Mouse (Mus musculus): ENCODE measurements around the gene Zbed4. TPM values are rescaled to one million over a fixed set of nuclear protein-coding genes. Genes with fewer than 3 reads are reported as not detected.
"Not testable (repeated sequence)": the region's sequence is repeated elsewhere in the genome, so short reads cannot be mapped to it uniquely, and the experiment has no call there.

Gene Zbed4
- polyA plus RNA-seq (2016; fragmentation: Nextera tagmentation; extraction: Ambion mirVana), result 37.2 and 40.8 TPM in 2 replicates

DNA sequence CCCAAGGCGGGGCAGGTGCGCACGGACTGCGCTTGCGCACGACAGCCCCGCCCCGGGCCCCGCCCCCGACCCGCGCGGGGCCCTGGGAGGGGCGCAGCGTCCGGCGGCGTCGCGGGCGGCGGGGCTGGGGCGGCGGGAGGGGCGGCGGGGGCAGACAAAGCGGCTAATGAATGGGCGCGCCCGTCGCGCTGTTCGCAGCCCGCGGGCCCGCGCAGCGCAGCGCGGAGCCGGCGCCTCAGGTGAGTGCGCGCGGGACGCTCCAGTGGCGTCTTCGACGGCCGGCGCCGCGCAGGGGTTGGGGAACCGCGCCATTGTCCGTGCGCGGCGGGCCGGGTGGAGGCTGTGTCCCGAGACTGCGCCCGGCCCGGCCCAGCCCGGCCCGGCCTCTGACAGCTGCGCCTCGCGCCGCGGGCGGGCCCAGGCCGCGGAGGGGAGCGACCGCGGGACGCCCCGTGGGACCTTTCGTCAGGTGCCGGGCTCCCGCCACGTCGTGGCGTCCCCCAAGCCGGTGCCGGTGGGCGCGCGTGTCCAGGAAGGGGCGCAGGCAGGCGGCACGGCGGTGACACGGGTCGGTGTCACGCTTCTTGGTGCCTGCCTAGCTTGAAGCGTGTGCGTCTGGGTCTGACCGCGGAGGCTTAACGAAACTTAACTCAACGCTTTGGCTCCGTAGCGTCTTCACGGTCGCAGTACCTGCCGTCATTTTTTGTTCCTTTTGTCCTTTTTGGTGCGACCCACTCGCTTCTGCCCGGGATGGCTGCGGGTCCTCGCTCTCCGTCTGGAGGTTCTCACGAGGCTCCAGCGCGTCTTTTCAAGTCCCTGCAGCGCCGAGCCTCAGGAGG, at the start of gene Zbed4:
Gene Zbed4 (plus strand): TSS at position 97 of the 839 bp plus-strand sequence.
- under 1% methylated on average over 110 of the region's 119 CpGs for WGBS
- Histone ChIP-seq H3K4me3 (peak within 1 kb of the TSS; percentile 90), H3K27me3 (ENCODE audit: insufficient read depth, poor library complexity, severe bottlenecking) (no peaks in the 10 kb centered on the region), H3K27ac (peak within 1 kb of the TSS; percentile 98), H3K36me3 (peaks cover 27% of the 10 kb centered on the region), H3K9me3 (no peaks in the 10 kb centered on the region), H3K4me1 (replicated peaks) (peaks cover 26% of the 10 kb centered on the region)
- peak; percentile 70 for DNase-seq (ENCODE audit: low spot score)

GRCm38 (mm10) chr15:88702501-88702900, 49.0 kb upstream of the Zbed4 start:
- H3K9me3 ChIP-seq, result no peaks in the 10 kb centered on the region
- H3K27ac ChIP-seq, result no peak overlapping the region
- no peak overlapping the region for H3K4me3 ChIP-seq
- no peaks in the 10 kb centered on the region for H3K4me1 ChIP-seq (replicated peaks)
- 66% methylated on average over 3 of the region's 3 CpGs for WGBS
- peaks cover 100% of the 10 kb centered on the region for H3K36me3 ChIP-seq
- no peaks in the 10 kb centered on the region for H3K27me3 ChIP-seq (ENCODE audit: insufficient read depth, poor library complexity, severe bottlenecking)
- no peak for DNase-seq (ENCODE audit: low spot score)

GRCm38 (mm10) chr15:88704284-88704683, 47.2 kb upstream of the Zbed4 start:
- Histone ChIP-seq H3K27me3 (ENCODE audit: insufficient read depth, poor library complexity, severe bottlenecking) (no peaks in the 10 kb centered on the region), H3K36me3 (peaks cover 100% of the 10 kb centered on the region), H3K9me3 (no peaks in the 10 kb centered on the region), H3K27ac (no peak overlapping the region), H3K4me1 (replicated peaks) (peaks cover 2% of the 10 kb centered on the region; the same call in 1 of the 2 replicates), H3K4me3 (no peak overlapping the region)
- no peak for DNase-seq (ENCODE audit: low spot score)
- WGBS, result 62% methylated on average over 1 of the region's 1 CpGs

- no peak for DNase-seq (ENCODE audit: low spot score)
- no peak overlapping the region for H3K4me3 ChIP-seq
- no peaks in the 10 kb centered on the region for H3K9me3 ChIP-seq
- 94% methylated on average over 6 of the region's 6 CpGs for WGBS
- peaks cover 6% of the 10 kb centered on the region; the same call in 1 of the 2 replicates for H3K4me1 ChIP-seq (replicated peaks)
- peaks cover 100% of the 10 kb centered on the region for H3K36me3 ChIP-seq
- no peak overlapping the region for H3K27ac ChIP-seq
- no peaks in the 10 kb centered on the region for H3K27me3 ChIP-seq (ENCODE audit: insufficient read depth, poor library complexity, severe bottlenecking)
Measured at GRCm38 (mm10) chr15:88706320-88706719, 45.1 kb upstream of the Zbed4 start.

- H3K36me3 ChIP-seq, result peaks cover 100% of the 10 kb centered on the region
- not testable (repeated sequence) for H3K9me3 ChIP-seq; H3K27me3 ChIP-seq (ENCODE audit: insufficient read depth, poor library complexity, severe bottlenecking); H3K4me1 ChIP-seq (replicated peaks); DNase-seq (ENCODE audit: low spot score); H3K4me3 ChIP-seq; H3K27ac ChIP-seq
- WGBS, result 83% methylated on average over 13 of the region's 13 CpGs
Measured at GRCm38 (mm10) chr15:88706987-88707386, 44.5 kb upstream of the Zbed4 start.

- DNase-seq (ENCODE audit: low spot score), result no peak
- no peaks in the 10 kb centered on the region for H3K9me3 ChIP-seq
- WGBS, result 93% methylated on average over 5 of the region's 5 CpGs
- H3K4me1 ChIP-seq (replicated peaks), result peaks cover 6% of the 10 kb centered on the region; the same call in 1 of the 2 replicates
- H3K4me3 ChIP-seq, result no peak overlapping the region
- no peak overlapping the region for H3K27ac ChIP-seq
- no peaks in the 10 kb centered on the region for H3K27me3 ChIP-seq (ENCODE audit: insufficient read depth, poor library complexity, severe bottlenecking)
- peaks cover 100% of the 10 kb centered on the region for H3K36me3 ChIP-seq
Measured at GRCm38 (mm10) chr15:88708204-88708603, 43.3 kb upstream of the Zbed4 start.

DNA sequence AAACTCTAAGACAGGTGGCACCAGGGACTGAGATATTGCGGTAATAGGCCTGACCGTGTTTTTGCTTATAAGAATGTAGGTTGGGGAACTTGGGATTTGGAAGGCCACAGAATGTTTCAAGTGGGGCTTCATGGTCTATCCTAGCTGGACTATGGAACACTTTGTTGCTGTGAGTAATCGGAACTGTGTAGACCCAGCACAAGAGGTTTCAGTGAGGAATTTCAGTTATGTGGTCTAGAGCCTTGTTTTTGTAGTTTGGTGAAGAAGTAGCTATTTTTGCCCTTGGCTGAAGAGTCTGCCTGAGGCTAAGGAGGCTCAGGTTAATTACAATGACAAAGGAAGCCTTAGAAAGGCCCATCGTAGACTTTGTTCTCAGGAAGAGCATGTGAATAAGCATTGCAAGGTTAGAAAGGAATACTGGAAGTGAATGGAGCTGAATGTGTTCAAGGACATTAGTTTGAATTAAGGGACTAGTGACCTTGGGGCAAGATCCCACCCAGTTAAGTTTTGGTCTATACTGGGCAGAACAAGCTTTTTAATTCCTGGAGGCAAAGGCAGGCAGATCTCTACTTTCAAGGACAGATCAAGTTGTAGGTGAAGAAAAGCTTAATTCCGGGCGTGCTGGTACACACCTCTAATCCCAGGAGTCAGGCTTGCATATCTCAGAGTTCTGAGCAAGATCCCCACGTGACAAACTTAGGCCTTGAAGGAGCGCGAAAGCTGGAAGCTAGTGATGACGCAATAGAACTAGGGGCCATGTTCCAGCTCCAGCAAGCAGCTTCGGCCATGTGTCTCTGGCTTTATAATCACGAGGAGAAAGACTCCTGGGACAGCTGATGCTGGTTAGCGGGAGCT, 42.6 kb upstream of the Zbed4 start:
- H3K36me3 ChIP-seq, result peaks cover 100% of the 10 kb centered on the region
- H3K4me1 ChIP-seq (replicated peaks), result peaks cover 6% of the 10 kb centered on the region; the same call in 1 of the 2 replicates
- H3K9me3 ChIP-seq, result no peaks in the 10 kb centered on the region
- WGBS, result 87% methylated on average over 13 of the region's 13 CpGs
- H3K27ac ChIP-seq, result no peak overlapping the region
- H3K27me3 ChIP-seq (ENCODE audit: insufficient read depth, poor library complexity, severe bottlenecking), result no peaks in the 10 kb centered on the region
- DNase-seq (ENCODE audit: low spot score), result no peak
- no peak overlapping the region for H3K4me3 ChIP-seq

GRCm38 (mm10) chr15:88709878-88710277, 41.6 kb upstream of the Zbed4 start:
- Histone ChIP-seq H3K4me3 (no peak overlapping the region), H3K9me3 (no peaks in the 10 kb centered on the region), H3K36me3 (peaks cover 100% of the 10 kb centered on the region), H3K27ac (no peak overlapping the region), H3K4me1 (replicated peaks) (peaks cover 6% of the 10 kb centered on the region; the same call in 1 of the 2 replicates), H3K27me3 (ENCODE audit: insufficient read depth, poor library complexity, severe bottlenecking) (no peaks in the 10 kb centered on the region)
- no peak for DNase-seq (ENCODE audit: low spot score)
- 94% methylated on average over 5 of the region's 5 CpGs for WGBS

DNA sequence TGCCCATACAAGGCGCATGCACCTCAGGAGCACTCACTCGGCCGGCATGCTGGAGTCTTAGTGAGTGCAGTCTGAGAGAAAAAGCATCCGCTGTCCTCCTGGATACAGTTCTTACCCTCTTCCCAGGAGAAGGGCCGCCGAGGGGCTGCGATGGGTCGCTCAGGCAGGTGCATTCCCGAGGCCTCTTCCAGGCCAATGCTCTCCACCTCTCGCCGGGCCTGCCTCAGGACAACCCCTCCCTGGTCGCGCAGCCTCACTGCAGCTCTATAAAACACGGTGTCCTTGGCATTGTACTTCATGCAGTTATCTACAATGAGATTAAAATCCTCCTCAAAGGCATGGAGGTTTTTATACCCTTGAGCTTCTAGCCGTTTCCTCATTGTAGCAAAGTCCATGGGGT, 39.0 kb upstream of the Zbed4 start:
- H3K36me3 ChIP-seq, result peaks cover 100% of the 10 kb centered on the region
- no peak overlapping the region for H3K27ac ChIP-seq
- WGBS, result 95% methylated on average over 15 of the region's 15 CpGs
- no peak for DNase-seq (ENCODE audit: low spot score)
- peaks cover 6% of the 10 kb centered on the region; the same call in 1 of the 2 replicates for H3K4me1 ChIP-seq (replicated peaks)
- no peaks in the 10 kb centered on the region for H3K9me3 ChIP-seq
- no peak overlapping the region for H3K4me3 ChIP-seq
- H3K27me3 ChIP-seq (ENCODE audit: insufficient read depth, poor library complexity, severe bottlenecking), result no peaks in the 10 kb centered on the region

DNA sequence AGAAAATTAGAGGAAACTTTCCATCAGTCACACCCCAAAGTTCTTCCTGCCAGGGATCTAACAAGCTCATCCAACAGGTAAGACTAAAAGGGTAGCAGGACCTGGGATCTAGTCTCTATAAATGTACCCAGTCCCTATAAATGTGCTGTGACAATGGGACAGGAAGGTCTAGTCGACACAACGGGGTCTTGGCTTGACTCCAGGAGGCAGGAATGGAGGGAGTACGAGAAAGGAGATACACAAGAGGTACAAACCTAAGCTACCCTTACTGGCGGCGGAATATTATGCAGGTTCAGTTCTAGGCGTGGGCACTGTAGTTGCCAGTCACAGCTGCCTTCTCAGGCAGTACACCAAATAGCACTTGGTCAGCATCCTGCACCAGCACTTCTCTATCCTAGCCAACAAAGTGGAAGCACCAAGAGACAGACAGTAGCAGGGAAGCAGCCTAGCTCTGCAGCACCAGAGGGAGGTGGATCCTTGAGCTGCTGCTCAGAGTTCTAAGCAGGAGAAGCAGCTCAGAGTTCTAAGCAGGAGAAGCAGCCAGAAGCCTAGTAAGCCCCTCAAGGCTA, 37.4 kb upstream of the Zbed4 start:
- no peak overlapping the region for H3K27ac ChIP-seq
- WGBS, result 94% methylated on average over 6 of the region's 6 CpGs
- H3K27me3 ChIP-seq (ENCODE audit: insufficient read depth, poor library complexity, severe bottlenecking), result no peaks in the 10 kb centered on the region
- no peak overlapping the region for H3K4me3 ChIP-seq
- peaks cover 100% of the 10 kb centered on the region for H3K36me3 ChIP-seq
- no peak for DNase-seq (ENCODE audit: low spot score)
- no peaks in the 10 kb centered on the region for H3K9me3 ChIP-seq
- H3K4me1 ChIP-seq (replicated peaks), result peaks cover 6% of the 10 kb centered on the region; the same call in 1 of the 2 replicates

DNA sequence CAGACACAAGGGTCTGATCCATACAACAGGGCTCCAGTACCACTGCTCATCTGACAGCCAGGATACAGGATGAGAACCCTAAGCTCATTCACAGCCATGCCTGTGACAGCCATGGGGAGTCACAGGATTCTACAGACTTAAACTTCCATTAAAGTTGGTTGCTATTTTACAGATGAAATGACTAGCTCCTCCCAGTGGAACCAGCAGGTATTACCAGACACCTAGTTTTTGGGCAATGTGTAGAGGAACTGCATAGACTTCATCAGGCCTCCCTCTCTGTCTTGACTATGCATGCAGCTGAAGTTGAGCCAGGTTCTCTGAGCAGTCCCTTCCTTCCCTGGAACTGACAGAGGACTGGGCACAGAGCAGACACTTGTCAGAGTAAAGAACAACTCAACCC, 35.1 kb upstream of the Zbed4 start:
- H3K36me3 ChIP-seq, result peaks cover 98% of the 10 kb centered on the region

DNA sequence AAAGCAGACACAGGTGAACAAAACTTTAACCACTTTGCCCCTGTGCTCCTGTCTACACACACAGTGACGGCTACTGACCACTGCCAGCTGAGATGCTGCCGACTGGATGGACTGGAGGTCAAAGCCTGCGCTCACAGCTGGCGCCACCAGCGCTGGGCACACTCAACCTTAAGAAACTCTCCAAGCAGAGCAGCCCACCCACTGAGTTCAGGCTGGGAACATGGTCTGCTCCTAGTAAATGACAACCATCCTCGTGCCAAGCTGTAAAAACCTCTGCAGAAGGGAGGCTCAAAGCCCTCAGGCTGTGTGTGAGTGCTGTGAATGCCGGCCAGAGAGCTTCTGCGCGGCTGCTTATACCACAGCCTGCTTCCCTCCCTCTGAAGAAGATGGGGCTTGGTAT, 34.2 kb upstream of the Zbed4 start:
- Histone ChIP-seq H3K27ac (no peak overlapping the region), H3K9me3 (no peaks in the 10 kb centered on the region), H3K4me1 (replicated peaks) (no peaks in the 10 kb centered on the region), H3K27me3 (ENCODE audit: insufficient read depth, poor library complexity, severe bottlenecking) (no peaks in the 10 kb centered on the region), H3K4me3 (no peak overlapping the region), H3K36me3 (peaks cover 98% of the 10 kb centered on the region)
- 71% methylated on average over 9 of the region's 9 CpGs for WGBS
- no peak for DNase-seq (ENCODE audit: low spot score)

More for the DNA sequence above, 35.1 kb upstream of the Zbed4 start:
- DNase-seq (ENCODE audit: low spot score), result no peak
- no peaks in the 10 kb centered on the region for H3K27me3 ChIP-seq (ENCODE audit: insufficient read depth, poor library complexity, severe bottlenecking)
- H3K9me3 ChIP-seq, result no peaks in the 10 kb centered on the region
- no peaks in the 10 kb centered on the region for H3K4me1 ChIP-seq (replicated peaks)
- H3K27ac ChIP-seq, result no peak overlapping the region
- no peak overlapping the region for H3K4me3 ChIP-seq
